Mouse (Mus musculus) layer of hippocampus, postnatal 14 days (tissue): ENCODE results near the gene C1qtnf12. TPM values are rescaled to one million over a fixed set of nuclear protein-coding genes. Genes with fewer than 3 reads are reported as not detected.

Experiments
- DNase-seq, 2 experiments: peaks; one replicate each; pipeline ENCODE4 v3.0.0; 2021 to 2022; ENCODE audit warnings: low spot score in 2 of 2, mixed read lengths in 1 of 2
- long read RNA-seq, 2 experiments: library from polyadenylated mRNA; stranded (forward); transcript quantifications; one replicate each; pipeline ENCODE4 v2.0.0; 2021
- total RNA-seq, 2 experiments: library from RNA; stranded (reverse); gene quantifications; 2 replicates each; pipeline ENCODE4 v1.2.3; 2021

C1qtnf12 gene
- 10 to 100 TPM; 15.9 to 21.1 TPM for total RNA-seq
- long read RNA-seq, experiment 1, transcript C1qtnf12-201 (8 exons, 1,315 nt): major isoform, 7 of 18 reads
- long read RNA-seq, experiment 1, partial matches to known transcripts: 10 of 18 reads
- long read RNA-seq, experiment 1, other reads (novel, unspliced or antisense): 1 of 18 reads
- long read RNA-seq, experiment 2, transcript C1qtnf12-201 (8 exons, 1,315 nt): major isoform, 22 of 34 reads
- long read RNA-seq, experiment 2, partial matches to known transcripts: 9 of 34 reads
- long read RNA-seq, experiment 2, other reads (novel, unspliced or antisense): 3 of 34 reads

DNA sequence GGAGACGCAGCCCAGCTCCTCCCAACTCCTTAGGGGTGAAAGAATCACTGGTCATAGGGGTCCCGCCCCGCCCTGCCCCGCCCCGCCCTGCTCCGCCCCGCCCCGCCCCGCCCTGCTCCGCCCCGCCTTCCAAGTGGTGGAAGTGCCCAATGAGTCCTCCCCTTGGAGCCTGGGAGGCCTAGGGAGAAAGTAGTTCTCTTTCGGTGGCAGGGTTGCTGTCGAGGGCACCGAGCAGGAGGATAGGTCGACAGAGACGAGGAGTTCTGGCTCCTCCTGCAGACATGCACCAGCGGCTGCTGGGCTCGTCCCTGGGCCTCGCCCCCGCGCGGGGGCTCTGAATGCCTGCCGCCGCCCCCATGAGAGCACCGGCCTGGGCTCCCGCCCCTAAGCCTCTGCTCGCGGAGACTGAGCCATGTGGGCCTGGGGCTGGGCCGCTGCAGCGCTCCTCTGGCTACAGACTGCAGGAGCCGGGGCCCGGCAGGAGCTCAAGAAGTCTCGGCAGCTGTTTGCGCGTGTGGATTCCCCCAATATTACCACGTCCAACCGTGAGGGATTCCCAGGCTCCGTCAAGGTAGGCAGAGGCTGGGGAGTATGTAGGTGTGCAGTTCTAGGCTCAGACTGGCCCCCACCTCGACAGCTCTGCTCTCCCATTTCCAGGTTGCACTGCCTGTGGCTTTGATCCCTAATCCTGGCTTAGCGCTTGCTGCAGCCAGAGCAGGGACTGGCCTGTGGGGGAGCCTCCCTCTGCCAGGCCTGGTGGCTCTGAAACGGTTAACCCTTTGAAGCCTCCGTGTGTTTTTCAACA is at the start of gene C1qtnf12:
Gene C1qtnf12 (plus strand): TSS at position 152 of the 805 bp plus-strand sequence.
- peak in 1 of 2 experiments; percentile 22 for DNase-seq

DNA sequence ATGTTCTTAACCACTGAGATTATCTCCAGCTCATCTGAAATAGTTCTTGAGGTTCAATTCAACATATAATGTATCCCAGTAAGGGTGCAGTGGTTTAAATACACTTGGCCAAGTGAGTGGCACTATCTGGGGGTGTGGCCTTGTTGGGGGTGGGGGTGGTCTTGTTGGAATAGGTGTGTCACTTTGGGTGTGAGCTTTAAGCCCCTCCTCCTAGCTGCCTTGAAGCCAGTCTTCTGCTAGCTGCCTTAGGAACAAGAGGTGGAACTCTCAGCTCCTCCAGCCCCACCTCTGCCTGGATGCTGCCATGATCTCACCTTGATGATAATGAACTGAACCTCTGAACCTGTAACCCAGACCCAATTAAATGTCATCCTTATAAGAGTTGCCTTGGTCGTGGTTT is 30.1 kb upstream of the C1qtnf12 start:
- no peak for DNase-seq

DNA sequence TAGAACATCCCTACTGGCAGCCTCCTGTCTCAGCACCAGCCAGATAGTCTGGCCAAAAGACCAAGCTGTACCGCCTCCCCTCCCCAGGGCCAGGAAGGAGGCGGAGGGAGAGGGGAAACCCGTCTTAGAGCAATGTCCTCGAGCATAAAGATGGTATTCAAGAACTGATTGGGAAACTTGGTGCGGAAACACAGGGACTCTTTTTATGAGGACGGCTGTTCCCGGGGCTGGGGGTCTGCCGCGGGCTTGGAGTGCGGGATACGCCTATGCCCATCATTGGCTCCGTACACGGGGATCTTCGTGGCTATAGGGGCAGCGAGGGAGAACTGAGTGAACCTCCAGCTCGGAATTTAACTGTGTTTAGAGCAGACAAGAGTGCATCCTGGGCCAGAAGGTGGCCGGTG is 19.1 kb upstream of the C1qtnf12 start:
- peak; percentile 61 to 72 for DNase-seq

DNA sequence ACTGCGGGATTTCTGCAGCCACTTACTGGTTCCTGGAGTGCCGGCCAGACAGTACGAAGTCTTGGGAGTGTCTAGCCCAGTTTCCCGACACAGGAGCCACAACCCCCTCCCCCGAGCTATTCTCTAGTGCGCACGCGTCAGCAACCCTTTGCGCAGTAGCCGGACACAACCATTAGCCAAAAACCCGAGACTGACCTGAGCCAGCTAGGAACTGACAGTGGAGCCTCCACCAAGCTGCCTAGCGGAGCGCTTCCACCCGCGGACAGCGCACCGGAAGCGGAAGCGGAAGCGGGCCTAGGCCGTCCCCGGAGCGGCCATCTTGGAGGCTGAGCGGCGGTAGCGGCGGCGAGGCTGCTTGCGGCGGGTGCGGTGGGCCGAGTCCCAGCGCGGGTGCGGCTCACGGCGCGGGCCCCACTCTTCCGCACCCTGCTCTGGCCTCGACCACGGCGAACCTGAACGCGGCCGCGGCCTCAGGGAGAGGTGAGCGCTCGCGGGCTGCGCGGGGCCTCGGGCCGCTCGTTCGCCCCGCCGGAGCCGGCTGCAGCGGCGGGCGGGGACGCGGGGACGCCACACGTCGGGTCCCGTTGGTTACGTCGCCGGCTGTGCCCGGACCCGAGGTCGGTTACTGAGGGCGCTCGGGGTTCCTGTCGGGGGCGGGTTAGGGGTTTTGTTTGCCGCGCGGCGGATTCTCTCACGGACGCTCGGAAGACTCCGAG is 18.4 kb upstream of the C1qtnf12 start, which contains the start of gene Ube2j2:
Gene Ube2j2 (plus strand): TSS at position 298 of the 716 bp plus-strand sequence.
- DNase-seq: peak; percentile 97 to 98

DNA sequence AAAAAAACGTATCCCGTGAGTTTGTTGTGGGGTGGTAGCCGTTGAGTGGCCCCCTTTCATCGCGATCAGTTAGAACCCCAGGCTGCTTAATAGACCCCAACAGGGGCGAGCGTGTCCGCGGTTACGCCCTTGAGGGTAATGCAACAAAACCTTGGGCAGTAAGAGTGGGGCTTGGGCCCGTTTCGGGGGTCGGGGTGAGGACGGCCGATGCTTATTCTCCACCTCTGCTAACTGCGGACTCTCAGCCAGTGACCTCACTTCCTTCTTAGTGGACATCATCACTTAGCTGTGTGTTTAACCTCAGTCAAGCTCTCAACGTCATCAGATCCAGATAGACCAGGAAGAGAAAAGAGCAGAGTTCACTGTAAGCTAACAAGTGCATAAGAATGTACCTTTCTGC is 17.8 kb upstream of the C1qtnf12 start:
- no peak for DNase-seq

DNA sequence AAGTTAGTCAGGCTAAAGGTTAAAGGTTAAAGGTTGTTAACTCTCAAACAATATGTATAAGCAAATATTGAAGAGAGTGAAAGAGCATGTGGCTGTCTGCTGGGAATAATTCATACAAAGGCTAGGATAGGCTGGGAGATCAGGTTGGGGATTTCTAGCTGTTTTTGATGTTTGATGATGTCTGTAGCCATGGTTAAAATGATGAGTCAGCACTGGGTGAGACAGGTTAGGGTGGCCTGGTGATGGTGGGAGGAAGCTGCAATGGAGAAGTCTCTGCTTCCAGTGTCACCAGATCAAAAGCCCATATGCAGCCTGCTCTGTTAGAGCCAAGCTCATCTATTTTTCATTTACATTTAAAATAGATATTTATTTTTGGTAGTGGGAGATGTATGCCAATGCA is 15.0 kb upstream of the C1qtnf12 start:
- no peak for DNase-seq

DNA sequence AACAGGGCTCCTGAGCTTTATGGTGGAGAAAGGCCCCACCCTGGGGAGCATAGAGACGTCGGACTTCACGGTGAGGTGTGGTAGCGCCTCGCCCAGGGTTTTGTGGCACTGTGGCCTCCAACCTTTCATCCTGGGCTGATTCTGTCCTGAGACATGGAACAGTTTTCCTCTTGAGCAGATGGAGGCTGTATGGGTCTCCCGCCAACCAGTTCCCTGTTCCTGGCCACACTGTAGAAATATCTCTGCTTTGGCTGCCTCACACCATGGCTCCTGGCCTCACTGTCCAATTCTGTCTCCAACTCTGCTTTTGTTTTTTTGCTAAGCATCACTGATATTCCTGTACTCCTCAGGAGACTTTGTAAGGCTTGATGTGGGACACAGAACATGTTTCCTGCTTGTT is 6.6 kb upstream of the C1qtnf12 start:
- no peak for DNase-seq

DNA sequence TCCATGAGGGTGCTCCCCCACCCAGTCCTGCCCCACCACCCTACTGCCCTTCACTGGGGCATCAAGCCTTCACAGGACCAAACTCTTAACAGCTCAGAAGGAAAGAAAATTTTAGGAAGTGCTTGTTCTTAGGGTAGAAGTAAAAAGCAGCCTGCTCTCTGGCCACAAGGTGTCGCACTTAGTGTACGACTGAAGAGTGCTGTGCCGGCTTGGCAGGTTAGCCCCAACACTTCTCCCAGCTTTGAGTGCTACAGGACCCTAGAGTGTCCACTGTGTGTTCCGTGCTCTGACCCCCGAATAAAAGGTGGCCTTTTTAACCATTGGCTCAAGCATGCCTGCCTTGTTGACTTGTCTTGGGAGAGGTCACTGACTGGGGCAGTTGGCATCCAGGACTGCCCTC is 2.8 kb upstream of the C1qtnf12 start:
- DNase-seq: peak; percentile 56 to 77

DNA sequence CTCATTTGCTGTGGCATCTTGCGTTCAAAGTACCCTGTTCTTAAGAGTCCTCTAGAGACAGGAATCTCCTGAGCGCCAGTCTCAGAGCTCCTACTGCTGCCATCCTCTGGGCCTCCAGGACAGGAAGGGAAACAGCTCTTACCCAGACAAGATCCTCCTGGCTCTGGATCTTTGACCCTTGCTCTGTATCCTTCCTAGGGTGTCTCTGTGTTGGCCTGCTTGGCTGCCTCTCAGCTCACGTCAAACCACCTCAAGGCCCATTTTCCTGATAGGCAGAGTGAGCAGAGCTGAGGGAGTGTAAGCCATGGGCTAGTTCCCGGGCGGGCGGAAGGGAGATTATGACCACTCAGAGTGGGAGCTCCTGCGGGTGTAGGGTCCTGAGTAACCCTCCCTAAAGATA is 988 bp downstream of the C1qtnf12 start:
- DNase-seq: no peak

DNA sequence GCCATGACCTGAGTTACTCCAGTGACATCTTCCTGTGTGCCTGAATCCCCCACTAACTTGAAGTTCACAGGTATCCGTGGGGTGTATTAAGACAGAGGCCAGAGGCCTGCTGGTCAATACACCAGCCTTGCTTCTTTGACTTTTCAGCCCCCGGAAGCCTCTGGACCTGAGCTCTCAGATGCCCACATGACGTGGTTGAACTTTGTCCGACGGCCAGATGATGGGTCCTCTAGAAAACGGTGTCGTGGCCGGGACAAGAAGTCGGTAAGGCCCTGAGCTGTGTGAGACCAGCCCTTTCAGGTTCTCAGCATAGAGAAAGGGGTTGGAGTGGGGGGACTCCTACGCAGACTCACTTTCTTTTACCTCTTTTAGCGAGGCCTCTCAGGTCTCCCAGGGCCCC is 2.3 kb downstream of the C1qtnf12 start:
- no peak for DNase-seq

DNA sequence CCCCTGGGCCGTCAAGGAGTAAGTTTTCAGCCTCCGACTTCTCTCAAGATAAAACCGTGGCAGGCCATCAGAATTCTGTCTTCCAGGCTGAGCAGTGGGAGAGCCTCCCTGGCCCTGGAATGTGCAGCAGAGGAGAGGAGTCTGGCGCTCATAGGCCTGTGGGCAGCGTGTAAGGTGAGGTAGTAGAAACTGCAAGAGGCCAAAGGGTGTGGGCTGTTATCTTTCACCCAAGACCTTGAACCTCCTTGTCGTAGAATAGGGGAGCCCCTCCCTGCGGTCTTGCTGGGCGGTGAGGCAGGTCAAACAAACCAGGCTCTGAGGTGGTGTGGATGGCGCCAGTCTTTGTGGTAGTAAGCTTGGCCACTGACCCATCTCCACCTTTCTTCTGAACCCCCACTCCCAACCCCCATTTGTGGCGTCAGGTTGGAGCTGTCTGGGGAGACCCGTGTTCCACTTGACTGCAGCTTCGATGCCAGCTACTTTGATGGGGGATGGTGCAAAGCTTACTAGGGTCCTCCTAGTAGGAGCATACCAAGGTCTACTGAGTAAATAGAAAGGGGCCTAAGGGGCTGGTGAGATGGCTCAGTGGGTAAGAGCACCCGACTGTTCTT is 7.0 kb downstream of the C1qtnf12 start:
- no peak for DNase-seq

DNA sequence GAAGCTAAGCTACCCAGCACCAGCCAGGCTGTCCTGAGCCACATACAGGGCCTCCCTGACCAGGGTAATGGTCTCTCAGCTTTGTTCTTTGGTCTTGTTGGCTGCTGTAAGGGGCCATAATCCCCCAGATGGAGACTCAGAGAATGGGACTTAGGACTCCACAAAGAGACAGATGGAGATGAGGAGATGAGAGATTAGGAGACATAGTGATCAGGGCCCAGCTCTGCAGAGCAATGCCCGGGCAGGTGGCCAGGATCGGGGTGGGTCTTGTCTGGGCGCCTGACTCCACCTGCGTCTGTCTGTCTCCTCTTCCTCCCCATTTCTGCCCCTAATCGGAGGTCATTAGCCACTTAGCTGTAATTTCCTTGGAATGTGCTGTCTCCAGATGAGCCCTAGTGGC is 8.2 kb downstream of the C1qtnf12 start:
- no peak for DNase-seq

DNA sequence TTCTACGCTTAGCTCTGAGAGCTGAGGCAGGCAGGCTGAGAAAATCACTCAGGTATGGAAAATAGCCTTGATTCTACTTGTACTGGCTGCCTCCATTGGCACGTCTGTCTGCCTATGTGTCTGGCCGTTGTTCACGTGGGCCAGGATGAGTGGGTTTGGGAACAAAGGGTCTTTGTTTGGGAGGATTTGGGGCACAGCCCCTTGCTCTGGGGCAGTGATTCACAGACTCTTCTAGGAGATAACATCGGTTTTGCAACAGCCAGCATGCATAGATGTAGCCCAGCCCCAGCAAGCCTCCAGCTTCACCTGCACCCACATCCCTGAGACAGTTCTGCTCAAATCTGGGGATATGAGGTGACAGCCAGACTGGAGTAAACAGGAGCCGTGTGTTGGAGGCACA is 10.5 kb downstream of the C1qtnf12 start:
- no peak for DNase-seq

DNA sequence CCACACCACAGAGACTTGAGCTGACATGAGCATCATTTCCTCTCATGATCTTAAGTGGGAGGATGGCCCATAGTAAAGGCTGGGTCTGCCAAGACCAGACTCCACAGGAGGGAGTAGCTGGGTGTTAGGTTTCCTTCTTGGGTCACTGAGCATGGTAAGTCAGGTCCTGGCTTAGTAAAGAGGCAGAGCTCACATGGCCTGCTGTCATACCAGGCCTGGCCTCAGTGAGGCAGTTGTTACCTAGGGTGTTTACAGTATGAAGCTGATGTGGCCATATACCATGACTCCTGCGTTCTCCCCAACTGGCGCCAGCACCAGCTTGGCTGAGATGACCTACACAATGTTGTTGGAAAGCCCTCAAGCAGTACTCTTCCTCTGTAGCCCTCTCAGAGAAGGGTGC is 11.1 kb downstream of the C1qtnf12 start:
- no peak for DNase-seq

DNA sequence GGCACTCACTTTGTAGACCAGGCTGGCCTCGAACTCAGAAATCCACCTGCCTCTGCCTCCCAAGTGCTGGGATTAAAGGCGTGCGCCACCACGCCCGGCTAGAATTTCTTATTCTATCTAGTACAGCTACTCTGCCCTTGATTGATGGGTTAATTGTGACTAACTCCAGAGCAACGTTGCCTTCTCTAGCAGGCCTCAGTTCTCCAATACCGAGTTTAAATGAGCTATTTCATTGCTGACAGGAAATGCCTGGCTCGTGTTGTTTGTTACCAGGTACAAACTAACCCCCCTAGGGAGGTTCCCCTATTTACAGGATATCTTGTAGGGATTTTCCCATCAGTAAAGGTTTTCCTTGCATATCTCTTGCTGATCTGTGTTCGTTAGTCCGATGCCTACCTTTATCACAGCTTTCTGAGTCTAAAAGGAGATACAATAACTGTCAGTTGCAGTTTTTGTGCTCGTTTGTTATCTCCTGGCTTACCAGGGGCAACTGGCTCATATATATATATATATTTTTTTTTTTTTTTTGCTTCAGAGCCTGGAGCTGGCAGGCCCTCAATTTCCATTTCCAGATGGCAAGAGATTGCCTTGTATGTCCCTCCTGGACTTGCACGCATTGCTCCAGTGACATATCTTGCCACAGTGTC is 19.4 kb downstream of the C1qtnf12 start:
- no peak for DNase-seq

DNA sequence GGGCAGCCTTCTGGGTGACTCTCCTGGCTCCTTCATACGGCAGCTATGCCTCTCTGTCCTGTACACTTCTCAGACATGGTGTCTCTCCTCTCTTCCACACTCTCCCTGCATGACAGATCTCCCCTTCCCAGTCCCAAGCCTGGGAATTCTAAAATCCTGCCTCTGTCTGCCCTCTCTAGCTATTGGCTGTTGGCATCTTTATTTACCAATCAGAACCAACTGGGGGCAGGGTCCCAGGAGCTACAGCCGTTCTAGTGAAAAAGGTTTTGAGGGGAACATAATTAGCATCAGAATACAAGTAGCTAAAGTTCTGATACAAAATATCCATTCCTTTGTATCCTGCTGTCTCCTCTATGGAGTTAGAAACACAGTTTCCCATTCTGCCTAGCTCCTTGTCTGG is 21.7 kb downstream of the C1qtnf12 start:
- no peak for DNase-seq

DNA sequence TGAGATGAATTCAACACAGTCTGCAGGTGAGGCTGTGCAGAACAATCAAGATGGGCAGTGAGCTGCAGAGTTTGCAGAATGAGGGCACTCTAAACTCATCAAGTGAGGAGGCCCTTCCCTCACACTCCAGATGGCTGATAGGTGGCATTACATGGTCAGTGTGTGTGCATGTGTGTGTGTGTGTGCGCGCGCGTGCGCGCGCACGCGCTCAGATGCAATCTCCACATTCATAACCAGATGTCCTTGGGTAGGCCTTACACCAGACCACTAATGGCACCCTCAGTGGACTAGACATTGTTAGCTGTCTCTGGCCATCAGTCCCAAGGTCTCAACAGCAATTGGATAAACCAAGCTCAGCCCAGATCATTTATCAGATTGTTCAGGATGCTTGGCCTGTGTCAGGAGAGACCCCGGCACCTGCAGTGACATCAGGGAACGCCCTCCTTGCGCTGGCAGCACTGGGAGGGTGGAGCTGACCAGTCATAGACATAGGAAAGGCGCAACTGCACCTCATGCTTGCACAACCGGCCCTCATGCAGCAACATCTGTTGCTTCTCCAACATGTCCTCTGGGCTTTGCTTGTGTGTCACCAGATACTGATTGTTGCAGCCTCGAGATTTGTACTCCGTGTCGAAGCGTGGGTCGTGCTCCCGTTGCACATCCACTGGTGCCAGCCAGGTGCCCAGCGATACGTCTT is 29.2 kb downstream of the C1qtnf12 start:
- DNase-seq: no peak

DNA sequence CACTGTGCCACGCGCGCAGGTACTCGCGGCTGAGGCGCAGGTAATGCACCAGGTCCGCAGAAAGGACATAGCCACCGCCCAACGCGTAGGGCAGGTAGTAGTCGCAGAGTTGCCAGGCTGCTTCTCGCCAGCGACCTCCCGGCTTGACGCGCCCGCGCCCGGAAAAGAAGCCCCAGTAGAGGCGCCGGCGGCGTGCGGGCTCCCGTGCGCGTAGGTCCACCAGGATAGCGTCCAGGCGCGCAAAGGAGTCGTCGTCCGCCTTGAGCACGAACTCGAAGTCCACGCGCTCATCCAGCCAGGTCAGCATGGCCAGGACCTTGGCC is 29.8 kb downstream of the C1qtnf12 start:
- no peak for DNase-seq

DNA sequence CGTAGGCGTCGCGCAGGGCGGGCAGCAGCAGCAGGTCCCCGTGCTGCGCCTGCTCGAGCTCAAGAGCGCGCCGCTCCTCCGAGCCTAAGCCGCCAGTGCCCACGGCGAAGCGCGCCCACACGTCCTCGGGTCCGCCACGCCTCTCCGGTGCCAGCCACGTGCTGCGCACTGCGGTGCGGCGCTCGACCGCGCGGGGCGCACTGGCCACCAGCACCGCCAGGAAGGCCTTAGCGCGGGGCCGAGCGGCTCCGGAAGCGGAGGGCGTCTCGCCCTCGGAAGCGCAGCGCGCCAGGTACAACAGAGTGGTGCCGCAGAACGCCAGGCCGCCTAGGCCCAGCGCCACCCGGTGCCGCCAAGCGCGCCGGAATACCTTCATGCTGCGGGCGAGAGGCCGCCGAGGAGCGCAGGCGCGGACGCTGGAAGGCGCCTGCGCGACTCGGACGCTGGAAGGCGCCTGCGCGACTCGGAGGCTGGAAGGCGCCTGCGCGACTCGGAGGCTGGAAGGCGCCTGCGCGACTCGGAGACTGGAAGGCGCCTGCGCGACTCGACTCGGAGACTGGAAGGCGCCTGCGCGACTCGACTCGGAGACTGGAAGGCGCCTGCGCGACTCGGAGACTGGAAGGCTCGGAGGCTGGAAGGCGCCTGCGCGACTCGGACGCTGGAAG is 30.3 kb downstream of the C1qtnf12 start, which contains the start of the genes B3galt6 and Sdf4:
Gene B3galt6 (minus strand): TSS at position 409 of the 665 bp plus-strand sequence.
Gene Sdf4 (plus strand): TSS at position 632 of the 665 bp plus-strand sequence.
- DNase-seq: peak; percentile 86 to 93
